Mouse (Mus musculus) heart, postnatal 4 days (tissue): Measurements from ENCODE around the gene Hist1h3c. TPM values are rescaled to one million over a fixed set of nuclear protein-coding genes. Genes with fewer than 3 reads are reported as not detected.

ENCODE experiments used
- DNase-seq: peaks from one replicate; pipeline ENCODE4 v3.0.0; 2021
- total RNA-seq, 2 experiments: library from RNA; stranded (reverse); gene quantifications; 2 replicates each; pipeline ENCODE4 v1.2.3; 2021

Hist1h3c gene
- total RNA-seq, 2 experiments from 2014 or later: 252 to 264 TPM

DNA sequence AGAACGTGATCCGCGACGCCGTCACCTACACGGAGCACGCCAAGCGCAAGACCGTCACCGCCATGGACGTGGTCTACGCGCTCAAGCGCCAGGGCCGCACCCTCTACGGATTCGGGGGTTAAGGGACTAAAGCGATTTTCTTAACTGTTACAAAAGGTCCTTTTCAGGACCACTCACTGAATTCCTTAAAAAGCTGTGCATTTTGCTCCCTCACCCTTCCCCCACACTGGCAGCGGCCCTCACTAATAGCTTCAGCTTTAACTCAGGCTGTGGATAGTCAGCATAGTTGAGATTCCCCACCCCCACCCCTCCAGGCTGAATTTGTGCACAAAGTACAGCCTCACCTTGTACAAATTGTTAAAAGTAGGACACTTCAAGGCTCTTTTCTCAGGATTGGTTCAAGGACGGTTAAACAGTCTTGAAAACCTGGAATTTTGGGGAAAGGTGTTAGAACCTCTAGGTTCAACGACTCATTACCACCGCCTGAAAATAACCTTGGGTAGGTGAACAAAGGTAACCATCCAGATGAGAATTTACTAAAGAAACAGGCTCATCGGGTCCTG, 11.9 kb upstream of the Hist1h3c start:
- DNase-seq: no peak

DNA sequence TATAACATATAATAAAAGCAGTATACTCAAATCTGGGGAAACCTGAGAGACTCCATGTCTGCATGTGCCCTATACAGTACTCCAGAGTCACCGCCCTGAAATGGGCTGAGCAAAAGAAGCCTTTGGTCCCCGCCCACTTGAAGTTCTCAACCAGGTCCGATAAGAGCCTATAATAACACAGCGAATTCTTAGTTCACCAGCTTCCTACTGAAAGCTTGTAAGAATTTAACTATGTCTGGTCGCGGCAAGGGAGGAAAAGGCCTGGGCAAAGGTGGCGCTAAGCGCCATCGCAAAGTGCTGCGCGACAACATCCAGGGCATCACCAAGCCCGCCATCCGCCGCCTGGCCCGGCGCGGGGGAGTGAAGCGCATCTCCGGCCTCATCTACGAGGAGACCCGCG, 11.4 kb upstream of the Hist1h3c start, which contains the start of gene Hist1h4b:
TSS of gene Hist1h4b (plus strand) at position 224 of the 400 bp plus-strand sequence.
- DNase-seq: peak; percentile 85

DNA sequence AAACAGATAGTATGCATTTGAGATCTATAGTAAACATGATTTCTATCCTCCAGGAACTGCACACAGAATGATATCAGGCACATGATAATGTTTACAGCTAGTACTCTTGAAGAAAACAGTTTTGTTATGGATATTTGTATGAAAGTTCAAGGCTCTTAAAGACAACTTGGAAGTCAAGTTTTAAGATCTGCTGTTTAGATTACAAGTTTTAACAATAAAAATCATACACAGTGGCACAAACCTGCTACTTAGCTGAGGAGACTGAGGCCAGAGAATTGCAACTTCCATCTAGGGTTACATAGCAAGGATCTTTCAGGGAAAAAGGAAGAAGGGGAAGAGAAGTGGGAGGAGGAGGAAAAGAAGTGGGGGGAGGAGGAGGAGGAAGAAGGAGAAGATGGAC, 9.6 kb upstream of the Hist1h3c start:
- no peak for DNase-seq

DNA sequence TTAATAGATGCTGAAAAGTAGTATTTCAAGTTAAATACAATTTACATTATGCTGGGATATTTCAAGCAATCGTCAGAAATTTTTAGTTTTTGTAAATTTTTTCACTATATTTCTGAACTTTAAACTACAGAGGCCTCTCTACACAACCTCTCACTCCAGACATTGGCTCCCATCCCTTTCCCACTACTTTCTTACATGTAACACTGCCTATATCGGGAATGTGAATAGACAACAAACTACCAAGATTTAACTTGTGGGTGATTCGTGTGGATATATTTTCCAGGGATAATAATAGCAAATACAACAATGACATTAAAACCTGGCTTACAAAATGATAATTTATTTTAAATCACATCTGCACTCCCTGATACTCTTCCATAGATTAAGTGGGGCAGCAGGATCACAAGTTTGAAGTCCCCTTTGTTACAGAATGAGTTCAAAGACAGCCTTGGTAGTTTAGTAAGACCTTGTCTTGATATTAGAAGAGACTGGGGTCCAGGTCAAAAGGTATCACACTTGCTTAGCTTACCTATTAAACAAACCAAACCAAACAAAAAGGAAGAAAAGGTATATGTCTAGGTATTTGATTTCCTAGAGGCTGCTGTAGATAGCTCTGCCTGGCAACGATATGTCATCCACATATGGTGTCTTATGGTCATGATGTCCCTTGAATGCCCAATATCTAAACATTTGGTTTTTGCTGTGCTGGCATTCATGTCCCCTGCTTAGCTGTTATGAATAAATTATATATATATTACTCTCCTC, 8.1 kb upstream of the Hist1h3c start:
- DNase-seq: no peak

DNA sequence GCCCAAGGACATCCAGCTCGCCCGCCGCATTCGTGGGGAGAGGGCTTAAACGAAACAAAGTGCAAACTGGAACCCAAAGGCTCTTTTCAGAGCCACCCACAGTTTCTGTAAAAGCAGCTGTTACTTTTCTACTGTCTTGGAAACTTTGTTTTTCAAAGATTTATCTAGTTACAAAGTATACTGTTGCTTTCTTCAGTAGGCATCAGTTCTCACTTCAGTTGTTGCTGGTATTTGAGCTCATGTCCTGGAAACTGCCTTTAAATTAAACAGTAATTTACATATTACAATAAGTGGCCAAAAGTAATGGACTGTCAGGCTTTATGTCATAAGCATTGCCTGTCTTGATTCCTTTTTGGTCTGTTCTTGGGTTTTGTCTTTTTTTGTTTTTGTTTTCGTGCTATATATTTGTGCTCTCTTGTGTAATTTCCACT, 7.4 kb upstream of the Hist1h3c start:
- no peak for DNase-seq

DNA sequence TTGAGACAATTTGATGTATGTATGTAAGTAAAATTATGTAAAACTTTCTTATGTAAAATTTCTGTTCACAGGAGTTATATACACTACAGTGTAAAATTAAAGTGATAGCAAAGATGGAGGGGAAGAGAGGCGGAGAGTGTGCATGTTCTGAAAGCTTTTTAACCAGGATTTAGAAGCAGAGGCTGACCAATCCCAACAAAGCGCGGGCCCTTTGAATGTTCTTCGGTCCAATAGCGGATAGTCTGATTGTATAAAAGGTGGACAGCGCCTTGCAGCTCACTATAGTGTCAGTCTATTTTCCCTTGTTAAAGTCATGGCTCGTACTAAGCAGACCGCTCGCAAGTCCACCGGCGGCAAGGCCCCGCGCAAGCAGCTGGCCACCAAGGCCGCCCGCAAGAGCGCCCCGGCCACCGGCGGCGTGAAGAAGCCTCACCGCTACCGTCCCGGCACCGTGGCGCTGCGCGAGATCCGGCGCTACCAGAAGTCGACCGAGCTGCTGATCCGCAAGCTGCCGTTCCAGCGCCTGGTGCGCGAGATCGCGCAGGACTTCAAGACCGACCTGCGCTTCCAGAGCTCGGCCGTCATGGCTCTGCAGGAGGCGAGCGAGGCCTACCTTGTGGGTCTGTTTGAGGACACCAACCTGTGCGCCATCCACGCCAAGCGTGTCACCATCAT, 6.8 kb upstream of the Hist1h3c start, which contains the start of gene Hist1h3b:
TSS of gene Hist1h3b (plus strand) at position 201 of the 675 bp plus-strand sequence.
- peak; percentile 91 for DNase-seq

DNA sequence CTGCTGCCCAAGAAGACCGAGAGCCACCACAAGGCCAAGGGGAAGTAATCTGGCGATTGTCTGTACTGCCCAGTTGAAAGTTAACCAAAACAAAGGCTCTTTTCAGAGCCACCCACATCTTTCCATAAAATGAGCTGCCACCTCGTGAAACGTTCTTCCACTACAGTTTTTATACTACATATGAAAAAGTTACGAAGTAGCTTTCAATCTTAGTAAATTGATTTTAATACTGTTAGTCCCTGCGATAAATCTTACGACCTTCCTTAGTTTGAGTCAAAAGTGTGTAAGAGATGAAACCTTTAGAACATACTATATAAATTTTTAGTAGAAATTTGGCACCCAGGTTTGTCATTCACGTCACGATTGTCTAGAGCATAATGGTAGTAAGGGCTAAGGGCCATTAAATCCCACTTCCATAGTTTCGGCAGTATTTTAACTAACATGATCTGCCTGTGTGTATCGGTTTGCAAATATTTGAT, 6.1 kb upstream of the Hist1h3c start:
- DNase-seq: no peak

DNA sequence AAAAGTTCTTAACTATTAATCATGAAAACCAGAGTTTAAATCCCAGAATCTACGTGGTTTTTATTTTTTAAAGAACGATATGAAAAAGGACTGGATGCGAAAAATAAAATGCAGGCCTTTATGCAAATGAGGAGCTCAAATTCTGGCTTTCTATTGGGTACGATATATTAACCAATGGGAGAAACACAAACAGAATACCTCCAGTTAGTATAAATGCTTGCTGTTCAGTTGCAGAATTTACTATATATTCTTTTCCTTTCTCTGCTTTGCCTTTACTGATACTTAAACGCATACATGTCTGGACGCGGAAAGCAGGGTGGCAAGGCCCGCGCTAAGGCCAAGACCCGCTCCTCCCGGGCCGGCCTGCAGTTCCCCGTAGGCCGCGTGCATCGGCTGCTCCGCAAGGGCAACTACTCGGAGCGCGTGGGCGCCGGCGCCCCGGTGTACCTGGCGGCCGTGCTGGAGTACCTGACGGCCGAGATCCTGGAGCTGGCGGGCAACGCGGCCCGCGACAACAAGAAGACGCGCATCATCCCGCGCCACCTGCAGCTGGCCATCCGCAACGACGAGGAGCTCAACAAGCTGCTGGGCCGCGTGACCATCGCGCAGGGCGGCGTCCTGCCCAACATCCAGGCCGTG, 5.6 kb upstream of the Hist1h3c start, which contains the start of gene Hist1h2ab:
TSS of gene Hist1h2ab (plus strand) at position 288 of the 639 bp plus-strand sequence.
- peak; percentile 43 for DNase-seq

DNA sequence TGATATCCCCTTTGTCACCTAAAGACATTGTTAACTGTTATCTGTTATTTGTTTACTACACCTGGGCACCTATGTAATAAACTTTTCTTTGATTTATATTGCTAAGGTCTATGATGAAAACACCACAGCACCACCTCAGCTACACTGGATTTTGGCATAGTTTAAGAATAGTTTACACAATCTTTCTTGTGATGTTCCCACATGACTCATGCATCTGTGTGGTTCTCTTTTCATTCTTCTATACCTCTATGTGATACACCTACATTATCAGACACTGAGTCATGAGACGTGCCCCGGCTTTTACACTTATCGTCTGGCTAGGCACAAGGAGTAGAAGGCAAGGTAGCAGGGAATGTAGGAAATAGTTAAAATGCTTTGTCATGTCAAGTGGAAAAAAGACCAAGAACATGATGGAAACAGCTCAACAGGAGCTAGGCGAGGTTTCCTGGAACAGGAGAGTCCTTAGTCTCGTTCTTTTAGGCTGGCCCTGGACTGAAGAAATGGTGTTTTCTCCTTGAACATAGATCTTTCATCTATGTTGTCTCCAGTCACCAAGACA, 4.2 kb upstream of the Hist1h3c start:
- no peak for DNase-seq

DNA sequence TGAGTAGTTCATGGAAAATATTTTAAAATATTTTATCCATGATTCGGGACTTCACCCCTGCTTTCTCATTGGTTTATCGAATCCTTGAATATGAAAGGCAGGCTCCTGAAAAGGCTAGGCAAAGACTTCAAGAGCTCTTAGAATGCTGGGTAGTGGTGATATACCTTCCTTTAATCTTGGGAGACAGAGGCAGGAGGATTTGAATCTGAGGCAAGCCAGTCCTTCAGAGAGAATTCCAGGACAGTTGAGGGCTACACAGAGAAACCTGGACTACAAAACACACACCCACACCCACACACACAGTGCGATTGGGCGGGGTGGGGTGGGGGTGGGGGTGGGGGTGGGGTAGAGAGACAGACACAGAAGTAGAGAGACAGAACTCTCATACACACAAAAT, 2.5 kb upstream of the Hist1h3c start:
- DNase-seq: no peak

DNA sequence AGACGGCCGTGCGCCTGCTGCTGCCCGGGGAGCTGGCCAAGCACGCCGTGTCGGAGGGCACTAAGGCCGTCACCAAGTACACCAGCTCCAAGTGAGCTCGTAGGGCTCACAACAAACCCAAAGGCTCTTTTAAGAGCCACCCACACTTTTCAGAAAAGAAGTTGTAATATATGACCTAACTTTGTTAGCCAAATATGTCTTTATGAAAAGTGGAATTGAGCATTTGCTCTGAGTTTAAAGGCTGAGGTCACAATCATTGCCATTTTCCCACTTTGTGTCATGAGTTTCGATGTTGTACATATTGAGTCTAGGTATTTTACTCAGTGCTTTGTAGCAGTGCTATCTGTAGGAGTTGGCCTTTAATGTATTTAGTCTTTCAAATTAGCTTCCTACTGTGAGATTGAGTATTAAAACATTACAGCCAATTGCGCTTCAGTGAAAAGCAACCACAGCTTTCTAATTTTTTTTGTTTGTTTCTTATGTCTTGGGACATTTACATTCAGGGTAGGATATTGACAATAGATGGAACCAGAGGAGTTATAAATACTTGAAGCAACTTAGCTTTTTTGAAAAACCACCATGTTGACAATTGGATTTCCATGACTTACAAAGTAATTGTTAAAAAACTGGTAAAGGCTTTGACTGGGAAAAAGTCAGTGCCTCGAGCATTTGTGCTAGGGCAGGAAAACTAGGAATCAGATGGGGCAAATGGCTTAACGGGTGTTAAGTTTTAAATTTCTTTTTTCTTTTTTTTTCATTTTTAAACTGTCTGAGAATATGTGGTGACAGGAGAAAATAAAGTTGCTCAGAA, 1.9 kb upstream of the Hist1h3c start:
- no peak for DNase-seq

DNA sequence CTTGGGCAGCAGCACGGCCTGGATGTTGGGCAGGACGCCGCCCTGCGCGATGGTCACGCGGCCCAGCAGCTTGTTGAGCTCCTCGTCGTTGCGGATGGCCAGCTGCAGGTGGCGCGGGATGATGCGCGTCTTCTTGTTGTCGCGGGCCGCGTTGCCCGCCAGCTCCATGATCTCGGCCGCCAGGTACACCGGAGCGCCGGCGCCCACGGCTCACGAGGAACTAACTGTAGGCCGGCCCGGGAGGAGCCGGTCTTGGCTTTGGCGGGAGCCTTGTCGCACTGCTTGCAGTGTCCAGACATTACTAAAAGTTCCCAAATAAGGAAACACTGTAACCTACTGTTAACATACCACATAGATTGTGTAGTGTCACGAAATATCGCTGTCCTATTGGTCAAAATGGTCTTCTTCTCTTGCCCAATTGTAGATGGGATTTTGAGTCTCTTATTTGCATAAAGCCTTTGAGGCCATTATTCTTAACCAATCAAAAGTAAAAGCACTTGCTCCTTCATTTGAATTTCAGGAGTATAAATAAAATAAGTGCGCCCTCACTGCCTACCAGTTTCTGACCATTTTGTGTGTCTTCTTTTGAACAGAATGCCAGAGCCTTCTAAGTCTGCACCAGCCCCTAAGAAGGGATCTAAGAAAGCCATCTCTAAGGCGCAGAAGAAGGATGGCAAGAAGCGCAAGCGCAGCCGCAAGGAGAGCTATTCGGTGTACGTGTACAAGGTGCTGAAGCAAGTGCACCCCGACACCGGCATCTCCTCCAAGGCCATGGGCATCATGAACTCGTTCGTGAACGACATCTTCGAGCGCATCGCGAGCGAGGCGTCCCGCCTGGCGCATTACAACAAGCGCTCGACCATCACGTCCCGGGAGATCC, 1.0 kb upstream of the Hist1h3c start, which contains the start of gene Hist1h2bb:
TSS of gene Hist1h2bb (plus strand) at position 534 of the 880 bp plus-strand sequence.
- DNase-seq: peak; percentile 68

DNA sequence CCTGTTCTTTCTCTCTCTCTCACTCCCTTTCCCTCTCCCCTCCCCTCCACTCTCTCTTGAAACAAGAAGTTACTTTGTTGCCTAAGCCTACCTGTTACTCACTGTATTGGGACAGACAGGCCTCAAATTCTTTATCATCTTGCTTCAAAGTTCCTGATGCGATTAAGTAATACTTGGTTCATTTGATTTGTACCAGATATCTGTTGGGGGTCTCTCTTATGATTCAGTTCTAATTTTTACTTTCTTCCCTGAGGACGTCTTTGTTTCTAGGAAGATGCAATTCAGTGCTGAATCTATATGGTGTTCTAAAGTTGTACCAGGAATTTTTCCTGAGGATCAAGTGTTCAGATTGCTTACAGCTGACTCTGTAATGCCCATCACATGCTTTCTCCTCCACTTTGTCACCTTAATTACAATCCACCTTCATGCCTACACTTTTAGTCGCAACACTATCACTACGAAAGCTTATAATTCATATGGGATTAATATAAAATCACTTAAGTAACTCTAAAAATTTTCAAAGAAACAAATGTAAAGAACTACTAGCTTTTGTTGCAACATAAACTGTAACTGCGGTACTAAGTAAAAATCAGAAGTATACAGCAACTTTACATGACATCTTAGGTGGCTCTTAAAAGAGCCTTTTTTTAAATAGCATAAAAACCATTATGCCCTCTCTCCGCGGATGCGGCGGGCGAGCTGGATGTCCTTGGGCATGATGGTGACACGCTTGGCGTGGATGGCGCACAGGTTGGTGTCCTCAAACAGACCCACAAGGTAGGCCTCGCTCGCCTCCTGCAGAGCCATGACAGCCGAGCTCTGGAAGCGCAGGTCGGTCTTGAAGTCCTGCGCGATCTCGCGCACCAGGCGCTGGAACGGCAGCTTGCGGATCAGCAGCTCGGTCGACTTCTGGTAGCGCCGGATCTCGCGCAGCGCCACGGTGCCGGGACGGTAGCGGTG, 701 bp downstream of the Hist1h3c start:
- DNase-seq: no peak

DNA sequence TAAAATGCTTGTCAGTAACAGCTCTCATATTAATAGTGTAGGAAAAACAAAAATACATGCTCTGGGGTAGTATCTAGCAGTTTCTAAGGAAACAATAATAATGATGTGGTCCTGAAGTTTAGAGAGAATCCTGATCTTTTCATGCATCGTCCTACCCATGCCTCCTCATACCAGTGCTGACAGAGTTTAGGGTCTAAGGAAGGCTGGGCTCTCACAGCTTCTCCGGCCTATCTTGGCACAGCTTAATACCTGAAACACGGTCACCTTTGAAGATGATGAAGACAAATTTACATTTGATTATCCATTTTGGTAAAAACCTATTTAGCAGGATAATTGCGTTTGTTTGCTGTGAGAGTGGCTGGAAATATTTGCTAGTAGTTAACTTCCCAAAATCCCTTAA, 1.4 kb downstream of the Hist1h3c start:
- DNase-seq: no peak

DNA sequence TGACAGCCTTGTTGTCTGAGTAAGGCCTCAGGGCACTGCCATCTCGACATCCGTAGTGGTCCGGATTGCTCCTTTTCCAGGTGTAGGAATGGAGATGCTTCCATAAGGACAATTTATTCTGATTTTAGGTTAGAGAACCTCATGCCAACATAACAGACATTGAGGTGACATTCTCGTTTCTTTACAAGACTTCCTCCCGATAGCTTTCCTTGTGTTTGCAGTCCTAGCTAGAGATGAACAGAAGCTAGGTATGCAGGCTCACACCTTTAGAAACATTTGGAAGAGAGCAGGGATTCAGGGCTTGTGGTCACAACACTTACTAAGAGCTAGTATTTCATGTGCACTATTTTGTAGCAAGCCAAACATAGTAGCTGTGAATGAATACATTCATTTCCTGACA, 2.2 kb downstream of the Hist1h3c start:
- DNase-seq: no peak

DNA sequence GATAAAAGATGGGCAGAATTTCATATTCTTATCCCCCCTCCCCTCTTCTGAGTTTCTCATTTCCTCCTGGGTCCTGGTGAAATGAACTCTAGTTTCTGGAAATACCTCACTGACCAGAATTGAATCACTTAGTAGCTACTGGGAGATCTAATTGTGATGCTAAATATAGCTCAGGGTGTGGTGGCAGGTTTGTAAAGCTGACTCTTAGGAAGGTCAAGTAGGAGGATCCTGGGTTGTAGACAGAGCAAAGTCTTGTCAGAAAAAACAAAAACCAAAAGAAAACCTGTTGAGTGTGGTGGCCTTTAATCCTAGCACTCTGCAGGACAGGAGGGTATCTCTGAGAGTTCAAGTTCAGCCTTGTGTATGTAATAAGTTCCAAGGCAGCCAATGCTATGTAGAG, 3.4 kb downstream of the Hist1h3c start:
- no peak for DNase-seq

DNA sequence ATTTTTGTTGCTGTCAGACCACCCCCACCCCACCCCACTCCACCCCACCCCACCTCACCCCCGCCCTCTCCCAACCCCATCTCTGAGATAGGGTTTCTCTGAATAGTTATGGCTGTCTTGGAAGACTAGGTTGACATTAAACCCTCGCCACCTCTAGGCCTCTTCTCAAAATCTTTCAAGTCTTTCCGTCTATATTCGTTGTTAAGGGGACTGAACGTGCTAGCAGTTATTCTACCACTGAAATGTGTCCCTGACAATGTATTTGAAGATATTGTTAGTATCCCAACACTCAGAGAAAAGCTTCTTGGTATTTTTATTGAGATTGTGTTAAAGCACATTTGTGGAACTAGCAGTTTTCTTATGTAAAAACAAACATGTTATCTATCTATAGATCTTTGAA, 4.5 kb downstream of the Hist1h3c start:
- DNase-seq: no peak

DNA sequence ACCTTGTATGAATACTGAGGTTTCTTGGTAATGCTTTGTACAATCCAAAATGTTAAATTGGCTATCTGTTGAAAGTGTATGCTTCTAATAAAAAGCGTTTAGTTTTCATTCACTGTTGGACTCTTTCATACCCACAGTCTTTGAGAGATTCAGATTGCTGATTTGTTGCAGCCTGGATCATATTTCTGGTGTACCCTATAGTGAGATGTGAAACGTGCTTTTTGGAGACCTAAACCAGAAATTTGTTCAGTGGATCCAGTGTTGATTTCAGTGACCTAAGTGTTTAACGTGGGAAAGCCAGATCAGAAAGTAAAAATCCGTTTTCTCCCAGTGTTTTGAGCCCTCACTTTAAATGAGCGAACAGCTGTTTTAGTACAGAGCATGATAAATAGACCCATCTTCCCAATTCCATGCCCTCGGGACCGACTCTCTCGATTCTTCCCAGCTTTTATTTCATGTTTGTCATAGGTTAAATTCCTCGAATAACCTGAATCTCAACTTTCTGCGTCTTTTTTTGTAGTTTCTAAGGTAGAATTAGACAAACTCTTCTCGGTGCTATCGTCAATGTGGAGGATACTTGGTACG, 5.1 kb downstream of the Hist1h3c start:
- DNase-seq: no peak

DNA sequence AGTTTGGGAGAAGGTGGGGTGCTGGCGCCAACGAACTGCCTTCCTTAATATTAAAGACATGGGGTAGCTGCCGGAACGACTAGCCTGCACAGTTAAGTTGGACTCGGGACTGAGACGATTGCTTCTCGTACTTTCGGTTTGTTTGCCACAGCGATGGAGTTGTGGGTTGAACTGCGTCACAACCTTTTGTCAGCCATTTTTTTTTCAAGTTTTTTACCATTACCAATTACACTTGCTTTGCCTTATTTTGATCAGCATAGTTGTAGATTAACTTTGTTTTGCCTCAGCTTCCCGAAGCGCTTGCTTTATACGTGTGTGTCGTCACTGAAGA, 5.5 kb downstream of the Hist1h3c start:
- no peak for DNase-seq
